Mouse (Mus musculus): ENCODE measurements around the gene Cenpw. TPM values are rescaled to one million over a fixed set of nuclear protein-coding genes. Genes with fewer than 3 reads are reported as not detected.
A peak's percentile ranks its signal among the peaks of the same experiment; 100 is the strongest.

The Cenpw gene
- 24.8 and 28.9 TPM in 2 replicates for polyA plus RNA-seq (2015; fragmentation: Nextera tagmentation; extraction: Ambion mirVana)

- peaks cover 4% of the 10 kb centered on the region for H3K4me1 ChIP-seq (ENCODE audit: control insufficient read depth, low read depth, low read length)
- H3K4me3 ChIP-seq (ENCODE audit: low read depth, low read length), result peak within 1 kb of the TSS; percentile 86
- H3K27me3 ChIP-seq (ENCODE audit: control insufficient read depth, insufficient read depth, low read depth, low read length), result no peaks in the 10 kb centered on the region
- ATAC-seq (ENCODE audit: low read depth), result peak; percentile 98
- under 1% methylated on average over 55 of the region's 55 CpGs for WGBS (ENCODE audit: insufficient replicate concordance)
- peak within 1 kb of the TSS; percentile 5; the same call in 1 of the 2 replicates for H3K27ac ChIP-seq (ENCODE audit: low read length)
- no peaks in the 10 kb centered on the region for H3K36me3 ChIP-seq (ENCODE audit: control insufficient read depth, insufficient read depth)
- peak within 1 kb of the TSS; percentile 87 for H3K9ac ChIP-seq (ENCODE audit: low read depth, low read length)
- peak within 1 kb of the TSS; percentile 74 for H3K4me2 ChIP-seq (ENCODE audit: low read depth, low read length)
- H3K9me3 ChIP-seq (replicated peaks; ENCODE audit: control insufficient read depth, low read length), result no peaks in the 10 kb centered on the region
Observed at GRCm38 (mm10) chr10:30199916-30200826, at the start of gene Cenpw. TSS of gene Cenpw (minus strand) at chr10:30200560.

DNA sequence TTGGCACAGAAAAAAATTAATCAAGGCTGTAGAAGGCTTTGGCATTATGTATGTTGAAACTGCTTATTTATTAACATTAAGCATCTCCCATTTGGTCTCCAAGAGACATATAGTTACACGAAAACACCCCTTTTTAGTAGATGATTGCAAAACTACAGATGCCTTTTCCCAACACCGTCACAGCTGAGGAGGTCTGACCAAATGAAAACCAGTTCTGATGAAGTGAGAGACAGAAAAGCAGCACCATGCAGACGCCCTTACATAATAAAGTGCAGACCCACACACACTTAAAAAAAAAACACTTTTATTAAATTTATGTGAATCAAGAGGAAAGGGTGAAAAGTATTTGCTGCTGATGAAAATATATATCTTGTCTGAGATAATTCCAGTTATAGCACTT is 49.3 kb upstream of the Cenpw start:
- 46% methylated on average over 3 of the region's 3 CpGs for WGBS (ENCODE audit: insufficient replicate concordance)
- no peak overlapping the region for H3K4me2 ChIP-seq (ENCODE audit: low read depth, low read length)
- ATAC-seq (ENCODE audit: low read depth), result no peak

GRCm38 (mm10) chr10:30199501-30199900 is 859 bp downstream of the Cenpw start:
- H3K27ac ChIP-seq (ENCODE audit: low read length), result no peak overlapping the region
- no peaks in the 10 kb centered on the region for H3K9me3 ChIP-seq (replicated peaks; ENCODE audit: control insufficient read depth, low read length)
- WGBS (ENCODE audit: insufficient replicate concordance), result 50% methylated on average over 5 of the region's 5 CpGs
- H3K4me2 ChIP-seq (ENCODE audit: low read depth, low read length), result peak overlapping the region; percentile 74
- peak overlapping the region; percentile 86 for H3K4me3 ChIP-seq (ENCODE audit: low read depth, low read length)
- peaks cover 4% of the 10 kb centered on the region for H3K4me1 ChIP-seq (ENCODE audit: control insufficient read depth, low read depth, low read length)
- no peaks in the 10 kb centered on the region for H3K27me3 ChIP-seq (ENCODE audit: control insufficient read depth, insufficient read depth, low read depth, low read length)
- H3K9ac ChIP-seq (ENCODE audit: low read depth, low read length), result peak overlapping the region; percentile 87
- H3K36me3 ChIP-seq (ENCODE audit: control insufficient read depth, insufficient read depth), result no peaks in the 10 kb centered on the region
- no peak for ATAC-seq (ENCODE audit: low read depth)

More for the DNA sequence above, 49.3 kb upstream of the Cenpw start:
- Histone ChIP-seq H3K27me3 (ENCODE audit: control insufficient read depth, insufficient read depth, low read depth, low read length) (no peaks in the 10 kb centered on the region), H3K4me1 (ENCODE audit: control insufficient read depth, low read depth, low read length) (no peaks in the 10 kb centered on the region), H3K9me3 (replicated peaks; ENCODE audit: control insufficient read depth, low read length) (no peaks in the 10 kb centered on the region), H3K36me3 (ENCODE audit: control insufficient read depth, insufficient read depth) (no peaks in the 10 kb centered on the region), H3K4me3 (ENCODE audit: low read depth, low read length) (no peak overlapping the region), H3K27ac (ENCODE audit: low read length) (no peak overlapping the region), H3K9ac (ENCODE audit: low read depth, low read length) (no peak overlapping the region)

- Histone ChIP-seq H3K27me3 (ENCODE audit: control insufficient read depth, insufficient read depth, low read depth, low read length) (no peaks in the 10 kb centered on the region), H3K27ac (ENCODE audit: low read length) (no peak overlapping the region), H3K4me3 (ENCODE audit: low read depth, low read length) (no peak overlapping the region), H3K36me3 (ENCODE audit: control insufficient read depth, insufficient read depth) (no peaks in the 10 kb centered on the region), H3K9me3 (replicated peaks; ENCODE audit: control insufficient read depth, low read length) (no peaks in the 10 kb centered on the region), H3K4me1 (ENCODE audit: control insufficient read depth, low read depth, low read length) (no peaks in the 10 kb centered on the region), H3K4me2 (ENCODE audit: low read depth, low read length) (no peak overlapping the region), H3K9ac (ENCODE audit: low read depth, low read length) (no peak overlapping the region)
- no peak for ATAC-seq (ENCODE audit: low read depth)
- 68% methylated on average over 4 of the region's 4 CpGs for WGBS (ENCODE audit: insufficient replicate concordance)
Observed at GRCm38 (mm10) chr10:30167700-30168099, 32.7 kb downstream of the Cenpw start.

All from liver, embryonic 16.5 days (tissue).